Mouse (Mus musculus): ENCODE measurements around the gene Prr7.

Gene Prr7

GRCm38 (mm10) chr13:55507877-55508276, 43.8 kb downstream of the Prr7 start:
- DNase-seq (ENCODE audit: low spot score in 2 of 2) = no peak

GRCm38 (mm10) chr13:55508531-55508930, 44.5 kb downstream of the Prr7 start:
- DNase-seq (ENCODE audit: low spot score in 2 of 2) = no peak

- DNase-seq (ENCODE audit: low spot score in 2 of 2) = no peak
Observed at GRCm38 (mm10) chr13:55510332-55510667, 46.2 kb downstream of the Prr7 start.

GRCm38 (mm10) chr13:55510668-55511491, 46.8 kb downstream of the Prr7 start:
- no peak for DNase-seq (ENCODE audit: low spot score in 2 of 2)

GRCm38 (mm10) chr13:55511492-55511861, 47.4 kb downstream of the Prr7 start:
- no peak for DNase-seq (ENCODE audit: low spot score in 2 of 2)

GRCm38 (mm10) chr13:55512379-55513031, 48.4 kb downstream of the Prr7 start:
- no peak for DNase-seq (ENCODE audit: low spot score in 2 of 2)

- DNase-seq (ENCODE audit: low spot score in 2 of 2) = peak; percentile 76 to 80
Observed at GRCm38 (mm10) chr13:55513111-55513748, 49.2 kb downstream of the Prr7 start, which contains the start of gene Pdlim7. Pdlim7 (minus strand) TSS chr13:55513676.

GRCm38 (mm10) chr13:55513828-55514227, 49.8 kb downstream of the Prr7 start:
- DNase-seq (ENCODE audit: low spot score in 2 of 2) = no peak

GRCm38 (mm10) chr13:55516955-55517354, 52.9 kb downstream of the Prr7 start:
- DNase-seq (ENCODE audit: low spot score in 2 of 2) = peak; percentile 85 to 96

GRCm38 (mm10) chr13:55519606-55520005, 55.5 kb downstream of the Prr7 start:
- no peak for DNase-seq (ENCODE audit: low spot score in 2 of 2)

GRCm38 (mm10) chr13:55522730-55523129, 58.7 kb downstream of the Prr7 start:
- no peak for DNase-seq (ENCODE audit: low spot score in 2 of 2)
